Mouse (Mus musculus) cerebellum, adult 8-10 months (tissue): ENCODE results near the gene Nxph3.

ENCODE experiments used
- DNase-seq: peaks from one replicate; pipeline ENCODE4 v3.0.0; 2022

Gene Nxph3

GRCm38 (mm10) chr11:95492256-95492655 lies 22.1 kb downstream of the Nxph3 start:
- no peak for DNase-seq

- no peak for DNase-seq
These were observed 24.3 kb downstream of the Nxph3 start for GRCm38 (mm10) chr11:95490104-95490503.

- DNase-seq, result no peak
These were observed 27.1 kb downstream of the Nxph3 start for GRCm38 (mm10) chr11:95487237-95487636.

- no peak for DNase-seq
These were observed 28.7 kb downstream of the Nxph3 start for GRCm38 (mm10) chr11:95485634-95486033.

- DNase-seq, result no peak
These were observed 33.7 kb downstream of the Nxph3 start for GRCm38 (mm10) chr11:95480662-95481061.

GRCm38 (mm10) chr11:95479458-95479857 lies 34.9 kb downstream of the Nxph3 start:
- no peak for DNase-seq

GRCm38 (mm10) chr11:95476323-95476722 lies 38.0 kb downstream of the Nxph3 start:
- DNase-seq, result peak; percentile 43

GRCm38 (mm10) chr11:95473456-95473855 lies 40.9 kb downstream of the Nxph3 start:
- DNase-seq, result no peak

- no peak for DNase-seq
These were observed 41.4 kb downstream of the Nxph3 start for GRCm38 (mm10) chr11:95472942-95473341.

- DNase-seq, result no peak
These were observed 46.6 kb downstream of the Nxph3 start for GRCm38 (mm10) chr11:95467731-95468130.

GRCm38 (mm10) chr11:95462168-95462567 lies 52.2 kb downstream of the Nxph3 start:
- no peak for DNase-seq

GRCm38 (mm10) chr11:95460872-95461271 lies 53.5 kb downstream of the Nxph3 start:
- DNase-seq, result no peak
